Mouse (Mus musculus) splenic B cell, adult 2 months (primary cell): ENCODE data around the gene Phlpp1.

Experiments
- DNase-seq: peaks from one replicate; pipeline ENCODE4 v3.0.0-alpha.2; 2011; ENCODE audit warnings: low read depth, low spot score
- H3K27me3 ChIP-seq: 2 replicates; pipeline ENCODE4 v1.6.1; 2012; ENCODE audit warnings: mild to moderate bottlenecking, low read length, moderate library complexity, mixed read lengths; ENCODE audit not compliant: control insufficient read depth, poor library complexity, insufficient read depth, severe bottlenecking
- H3K36me3 ChIP-seq: 2 replicates; pipeline ENCODE4 v1.6.1; 2012; ENCODE audit warnings: mild to moderate bottlenecking, low read length, moderate library complexity, mixed read lengths; ENCODE audit not compliant: control insufficient read depth, poor library complexity, insufficient read depth, severe bottlenecking

Phlpp1 gene

GRCm38 (mm10) chr1:106316641-106317304 lies 145.2 kb downstream of the Phlpp1 start:
- no peaks in the 10 kb centered on the region for H3K36me3 ChIP-seq
- peak; percentile 47 for DNase-seq
- H3K27me3 ChIP-seq, result no peaks in the 10 kb centered on the region

GRCm38 (mm10) chr1:106318341-106318740 lies 146.8 kb downstream of the Phlpp1 start:
- Histone ChIP-seq H3K36me3 (no peaks in the 10 kb centered on the region), H3K27me3 (no peaks in the 10 kb centered on the region)
- no peak for DNase-seq

- H3K27me3 ChIP-seq, result no peaks in the 10 kb centered on the region
- peak; percentile 28 for DNase-seq
- no peaks in the 10 kb centered on the region for H3K36me3 ChIP-seq
These were observed 149.0 kb downstream of the Phlpp1 start for GRCm38 (mm10) chr1:106320583-106320982.

- Histone ChIP-seq H3K36me3 (no peaks in the 10 kb centered on the region), H3K27me3 (no peaks in the 10 kb centered on the region)
- DNase-seq, result peak; percentile 83
These were observed 150.0 kb downstream of the Phlpp1 start for GRCm38 (mm10) chr1:106321432-106322126.

- no peaks in the 10 kb centered on the region; the same call in 1 of the 2 replicates for H3K27me3 ChIP-seq
- no peak for DNase-seq
- H3K36me3 ChIP-seq, result no peaks in the 10 kb centered on the region
These were observed 155.1 kb downstream of the Phlpp1 start for GRCm38 (mm10) chr1:106326691-106327090.

GRCm38 (mm10) chr1:106342100-106342499 lies 170.5 kb downstream of the Phlpp1 start:
- H3K36me3 ChIP-seq, result no peaks in the 10 kb centered on the region

GRCm38 (mm10) chr1:106345265-106345664 lies 173.7 kb downstream of the Phlpp1 start:
- peak; percentile 47 for DNase-seq
- Histone ChIP-seq H3K27me3 (no peaks in the 10 kb centered on the region), H3K36me3 (peaks cover 7% of the 10 kb centered on the region; the same call in 1 of the 2 replicates)

More at GRCm38 (mm10) chr1:106342100-106342499, 170.5 kb downstream of the Phlpp1 start:
- DNase-seq, result no peak
- no peaks in the 10 kb centered on the region for H3K27me3 ChIP-seq

- H3K27me3 ChIP-seq, result no peaks in the 10 kb centered on the region
- DNase-seq, result peak; percentile 26
- peaks cover 7% of the 10 kb centered on the region; the same call in 1 of the 2 replicates for H3K36me3 ChIP-seq
These were observed 175.2 kb downstream of the Phlpp1 start for GRCm38 (mm10) chr1:106346776-106347175.

- H3K36me3 ChIP-seq, result peaks cover 7% of the 10 kb centered on the region; the same call in 1 of the 2 replicates
- H3K27me3 ChIP-seq, result no peaks in the 10 kb centered on the region
- no peak for DNase-seq
These were observed 177.6 kb downstream of the Phlpp1 start for GRCm38 (mm10) chr1:106349116-106349515.

- no peaks in the 10 kb centered on the region for H3K27me3 ChIP-seq
- peaks cover 7% of the 10 kb centered on the region; the same call in 1 of the 2 replicates for H3K36me3 ChIP-seq
- peak; percentile 41 for DNase-seq
These were observed 180.0 kb downstream of the Phlpp1 start for GRCm38 (mm10) chr1:106351512-106351911.

- peak; percentile 25 for DNase-seq
- H3K27me3 ChIP-seq, result no peaks in the 10 kb centered on the region
These were observed 181.4 kb downstream of the Phlpp1 start for GRCm38 (mm10) chr1:106352801-106353511.

GRCm38 (mm10) chr1:106353993-106354392 lies 182.4 kb downstream of the Phlpp1 start:
- no peaks in the 10 kb centered on the region for H3K27me3 ChIP-seq
- no peaks in the 10 kb centered on the region for H3K36me3 ChIP-seq
- DNase-seq, result no peak

More at GRCm38 (mm10) chr1:106352801-106353511, 181.4 kb downstream of the Phlpp1 start:
- peaks cover 3% of the 10 kb centered on the region; the same call in 1 of the 2 replicates for H3K36me3 ChIP-seq

- Histone ChIP-seq H3K27me3 (no peaks in the 10 kb centered on the region), H3K36me3 (no peaks in the 10 kb centered on the region; the same call in 1 of the 2 replicates)
- DNase-seq, result no peak
These were observed 187.9 kb downstream of the Phlpp1 start for GRCm38 (mm10) chr1:106359474-106359873.

GRCm38 (mm10) chr1:106362841-106363604 lies 191.5 kb downstream of the Phlpp1 start:
- no peak for DNase-seq
- H3K36me3 ChIP-seq, result peaks cover 2% of the 10 kb centered on the region; the same call in 1 of the 2 replicates
- H3K27me3 ChIP-seq, result no peaks in the 10 kb centered on the region
